Mouse (Mus musculus) small intestine, adult 10 weeks (tissue): Measurements from ENCODE around the gene Rnf126. TPM values are rescaled to one million over a fixed set of nuclear protein-coding genes. Genes with fewer than 3 reads are reported as not detected.

Source experiments
- polyA plus RNA-seq: library from polyadenylated mRNA; stranded (reverse); fragments of 350-450 nt; fragmentation: Illumina TruSeq; extraction: RNeasy Lipid Tissue Mini Kit (QIAGEN cat#74804); gene quantifications from one replicate; pipeline ENCODE4 v1.2.3, GENCODE M21; 2014; ENCODE audit warnings: low replicate concordance

Gene Rnf126
- 0.41 TPM for polyA plus RNA-seq

DNA sequence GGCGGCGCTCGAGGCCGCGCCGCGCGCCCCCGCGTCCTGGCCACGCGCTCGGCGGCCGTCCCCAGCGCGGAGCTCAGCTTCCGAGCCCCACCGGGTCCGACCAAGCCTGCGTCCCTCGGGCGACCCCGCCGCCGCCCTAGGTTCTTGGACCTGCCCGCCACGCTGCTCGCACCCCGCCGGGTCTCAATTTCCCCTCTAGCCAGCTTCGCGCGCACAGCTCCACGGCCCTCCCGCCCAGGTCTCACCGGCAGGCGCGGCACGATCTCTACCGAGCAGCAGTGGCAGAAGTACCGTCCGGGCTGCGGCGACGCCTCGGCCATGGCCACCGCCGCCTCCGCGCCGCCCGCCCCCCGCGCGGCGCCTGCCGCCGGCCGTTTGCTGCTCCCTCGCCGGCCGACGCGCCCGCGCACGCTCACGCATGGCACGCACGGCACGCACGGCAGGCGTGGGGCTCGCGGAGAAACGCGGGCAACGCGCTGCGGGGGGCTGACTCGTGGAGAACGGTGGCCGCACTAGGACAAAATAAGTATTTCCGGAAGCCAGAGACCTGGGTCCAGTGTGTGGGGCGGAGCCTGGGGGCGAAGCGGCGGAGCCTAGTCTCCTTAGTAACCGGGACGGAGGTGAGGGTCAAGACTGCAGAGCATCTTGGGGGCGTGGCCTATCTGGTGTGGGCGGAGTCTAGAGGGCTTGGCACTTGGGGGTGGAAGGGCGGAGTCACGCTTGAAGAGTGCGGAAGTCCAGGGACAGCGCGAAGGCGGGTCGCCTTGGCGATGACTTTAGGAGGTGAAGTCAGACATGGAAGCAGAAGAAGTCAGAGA, at the start of gene Rnf126:
TSS of gene Rnf126 (minus strand) at position 445 of the 818 bp plus-strand sequence.

DNA sequence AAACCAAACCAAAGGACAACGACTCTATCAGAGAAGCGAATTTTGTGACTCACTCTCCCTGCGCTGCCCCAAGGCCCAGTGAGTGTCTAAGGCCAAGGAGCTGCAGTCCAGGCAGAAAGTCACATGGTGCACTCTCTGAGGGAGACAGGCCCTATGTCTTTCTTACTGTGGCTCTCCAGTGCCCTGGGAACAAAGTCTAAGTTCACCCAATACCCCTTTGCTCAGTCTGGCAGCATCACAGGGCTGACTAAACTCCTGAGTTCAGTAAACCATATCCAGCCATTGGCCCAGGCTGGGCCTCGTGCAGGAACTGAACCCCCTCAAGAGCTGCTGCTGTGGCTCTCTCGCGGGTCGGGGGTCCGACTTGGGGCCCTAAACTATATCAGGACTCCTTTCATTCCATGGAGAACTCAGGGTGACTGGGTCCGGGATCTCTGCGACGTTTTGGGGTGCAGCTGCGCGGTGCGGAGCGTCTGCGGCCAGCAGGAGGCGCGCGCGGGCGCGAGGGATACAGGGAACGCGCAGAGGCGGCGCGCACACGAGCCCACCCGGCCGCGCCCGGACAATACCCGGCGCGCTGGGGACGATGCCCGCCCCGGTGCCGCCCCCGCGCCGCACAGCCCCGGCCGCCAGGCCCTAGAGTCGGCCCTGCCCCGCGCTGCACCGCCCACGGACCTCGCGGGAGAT, 26.4 kb upstream of the Rnf126 start, which contains the start of gene Palm:
TSS of gene Palm (plus strand) at position 522 of the 687 bp plus-strand sequence.

DNA sequence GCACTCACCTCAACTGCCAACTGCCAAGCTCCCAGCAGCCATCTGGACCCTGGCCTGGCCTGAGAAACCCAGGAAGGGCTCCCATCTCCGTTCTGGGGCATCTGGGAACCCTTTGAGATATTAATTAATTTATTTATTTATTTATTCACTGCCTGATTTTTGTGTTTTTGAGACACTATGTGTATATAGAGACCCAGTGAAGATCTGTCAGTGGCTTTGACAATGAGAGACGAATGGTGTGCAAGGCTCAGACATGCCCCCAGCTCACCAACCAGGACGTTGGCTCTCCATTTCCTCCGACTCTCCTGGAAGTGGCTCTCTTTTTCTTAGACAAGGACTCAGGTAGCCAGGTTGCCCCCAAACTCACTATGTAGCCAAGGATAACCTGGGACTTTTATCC, 24.1 kb upstream of the Rnf126 start, which contains the start of gene Prss57:
TSS of gene Prss57 (minus strand) at position 101 of the 400 bp plus-strand sequence.

GRCm38 (mm10) chr10:79777103-79777531, 10.4 kb upstream of the Rnf126 start, which contains the start of gene Fstl3:
Gene Fstl3, plus strand, starts transcription at chr10:79777272.

DNA sequence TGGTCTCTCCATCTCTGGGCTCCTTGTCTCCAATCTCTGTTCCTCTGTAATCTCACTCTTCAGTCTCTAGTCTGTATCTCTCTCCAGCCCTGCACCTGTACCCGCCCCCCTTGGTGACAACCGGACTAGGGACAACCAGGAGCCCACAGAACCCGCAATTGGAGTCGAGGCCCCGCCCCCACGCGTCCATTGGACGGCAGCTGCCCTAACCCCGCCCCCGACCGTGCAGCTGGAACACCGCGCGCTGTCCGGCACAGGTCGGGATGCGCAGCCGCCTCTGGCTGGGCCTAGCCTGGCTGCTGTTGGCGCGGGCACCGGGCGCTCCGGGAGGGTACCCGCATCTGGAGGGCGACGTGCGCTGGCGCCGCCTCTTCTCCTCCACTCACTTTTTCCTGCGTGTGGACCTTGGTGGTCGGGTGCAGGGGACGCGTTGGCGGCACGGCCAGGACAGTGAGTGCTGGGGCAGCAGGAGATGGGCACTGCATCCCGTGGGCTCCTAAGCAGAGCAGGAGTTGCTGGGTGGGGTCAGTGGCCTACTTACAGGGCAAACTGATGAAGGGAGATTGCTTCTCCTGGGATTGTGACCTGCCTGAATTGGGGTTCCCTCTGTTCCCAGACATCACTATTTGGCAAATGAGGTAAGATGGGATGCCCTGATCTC, 11.8 kb downstream of the Rnf126 start, which contains the start of gene Fgf22:
TSS of gene Fgf22 (plus strand) at position 221 of the 661 bp plus-strand sequence.

GRCm38 (mm10) chr10:79745898-79746773, 20.6 kb downstream of the Rnf126 start, which contains the start of gene Polrmt:
Gene Polrmt, minus strand, starts transcription at chr10:79746581.

GRCm38 (mm10) chr10:79716254-79716987, 50.3 kb downstream of the Rnf126 start, which contains the start of gene Hcn2:
Gene Hcn2, plus strand, starts transcription at chr10:79716634.

Other genes with a start within 250 kb of the Rnf126 start
- gene Plpp2, start 233.2 kb downstream of the Rnf126 start, polyA plus RNA-seq, result 6.5 TPM
- gene Mier2, start 211.8 kb downstream of the Rnf126 start, polyA plus RNA-seq, result not detected
- gene Theg, start 179.6 kb downstream of the Rnf126 start, polyA plus RNA-seq, result not detected
- 0.11 TPM for gene C2cd4c, start 152.9 kb downstream of the Rnf126 start, polyA plus RNA-seq
- 0.30 TPM for gene Shc2, start 129.0 kb downstream of the Rnf126 start, polyA plus RNA-seq
- gene Odf3l2, start 121.2 kb downstream of the Rnf126 start, polyA plus RNA-seq, result not detected
- not detected for gene Madcam1, start 102.4 kb downstream of the Rnf126 start, polyA plus RNA-seq
- gene Tpgs1, start 97.6 kb downstream of the Rnf126 start, polyA plus RNA-seq, result not detected
- gene Cdc34, start 84.8 kb downstream of the Rnf126 start, polyA plus RNA-seq, result not detected
- not detected for gene Gzmm, start 77.9 kb downstream of the Rnf126 start, polyA plus RNA-seq
- 328 TPM for gene Bsg, start 62.5 kb downstream of the Rnf126 start, polyA plus RNA-seq
- gene Hcn2, start 50.3 kb downstream of the Rnf126 start, polyA plus RNA-seq, result not detected
- gene Polrmt, start 20.4 kb downstream of the Rnf126 start, polyA plus RNA-seq, result not detected
- not detected for gene Fgf22, start 11.9 kb downstream of the Rnf126 start, polyA plus RNA-seq
- gene Fstl3, start 10.3 kb upstream of the Rnf126 start, polyA plus RNA-seq, result 0.45 TPM
- not detected for gene Prss57, start 24.0 kb upstream of the Rnf126 start, polyA plus RNA-seq
- not detected for gene Palm, start 26.6 kb upstream of the Rnf126 start, polyA plus RNA-seq
- 3.9 TPM for gene Misp, start 54.0 kb upstream of the Rnf126 start, polyA plus RNA-seq
- gene Ptbp1, start 87.5 kb upstream of the Rnf126 start, polyA plus RNA-seq, result 52.9 TPM
- not detected for gene Prtn3, start 107.5 kb upstream of the Rnf126 start, polyA plus RNA-seq
- gene Plppr3, start 107.7 kb upstream of the Rnf126 start, polyA plus RNA-seq, result not detected
- not detected for gene Elane, start 119.3 kb upstream of the Rnf126 start, polyA plus RNA-seq
- 0.67 TPM for gene Cfd, start 123.9 kb upstream of the Rnf126 start, polyA plus RNA-seq
- gene Med16, start 142.0 kb upstream of the Rnf126 start, polyA plus RNA-seq, result 0.11 TPM
- gene Gm26602, start 143.9 kb upstream of the Rnf126 start, polyA plus RNA-seq, result not detected
- gene Kiss1r, start 150.0 kb upstream of the Rnf126 start, polyA plus RNA-seq, result not detected
- 1.5 TPM for gene R3hdm4, start 154.3 kb upstream of the Rnf126 start, polyA plus RNA-seq
- 2.3 TPM for gene Arid3a, start 160.1 kb upstream of the Rnf126 start, polyA plus RNA-seq
- 1.0 TPM for gene Wdr18, start 193.2 kb upstream of the Rnf126 start, polyA plus RNA-seq
- not detected for gene Grin3b, start 203.8 kb upstream of the Rnf126 start, polyA plus RNA-seq
- 0.45 TPM for gene Tmem259, start 217.4 kb upstream of the Rnf126 start, polyA plus RNA-seq
- 1.9 TPM for gene Cnn2, start 221.6 kb upstream of the Rnf126 start, polyA plus RNA-seq
- 0.11 TPM for gene Abca7, start 229.5 kb upstream of the Rnf126 start, polyA plus RNA-seq
- gene Arhgap45, start 249.7 kb upstream of the Rnf126 start, polyA plus RNA-seq, result 0.19 TPM